Mouse (Mus musculus) intestine, embryonic 16.5 days (tissue): ENCODE data around the gene Pkib. TPM values are rescaled to one million over a fixed set of nuclear protein-coding genes. Genes with fewer than 3 reads are reported as not detected.

ENCODE experiments used
- ATAC-seq: fragments of 200-750 bp; cut with Nextera tagmentation; 2 replicates; pipeline ENCODE4 v1.8.0; 2017; ENCODE audit warnings: moderate TSS enrichment, moderate library complexity
- H3K27ac ChIP-seq: fragments of 300-500 bp; sonication (generic); 2 replicates; pipeline ENCODE4 v1.5.1; 2014; ENCODE audit warnings: mild to moderate bottlenecking, low read length
- H3K27me3 ChIP-seq: fragments of 300-500 bp; sonication (generic); replicated peaks from 2 replicates; pipeline ENCODE4 v1.6.1; 2014; ENCODE audit warnings: low read length, control low read depth, mixed read lengths; ENCODE audit not compliant: control insufficient read depth, insufficient read depth
- H3K36me3 ChIP-seq: fragments of 300-500 bp; sonication (generic); 2 replicates; pipeline ENCODE4 v1.6.1; 2014; ENCODE audit warnings: low read length, control low read depth; ENCODE audit not compliant: control insufficient read depth, insufficient read depth
- H3K4me1 ChIP-seq: fragments of 300-500 bp; sonication (generic); 2 replicates; pipeline ENCODE4 v1.6.1; 2014; ENCODE audit warnings: low read length, control low read depth, mixed read lengths; ENCODE audit not compliant: control insufficient read depth, insufficient read depth
- H3K4me2 ChIP-seq: fragments of 300-500 bp; sonication (generic); 2 replicates; pipeline ENCODE4 v1.6.1; 2014; ENCODE audit warnings: low read depth, low read length, control low read depth
- H3K4me3 ChIP-seq: fragments of 300-500 bp; sonication (generic); 2 replicates; pipeline ENCODE4 v1.5.1; 2014; ENCODE audit warnings: mild to moderate bottlenecking, low read length
- H3K9ac ChIP-seq: fragments of 300-500 bp; sonication (generic); 2 replicates; pipeline ENCODE4 v1.6.1; 2014; ENCODE audit warnings: low read depth, low read length
- H3K9me3 ChIP-seq: fragments of 300-500 bp; sonication (generic); 2 replicates; pipeline ENCODE4 v1.6.1; 2016; ENCODE audit warnings: low read length, control low read depth; ENCODE audit not compliant: control insufficient read depth
- WGBS: fragments of 180-500 bp; shearing (Covaris S2); extraction: QIAGEN DNeasy Blood & Tissue Kit; methylation state at CpG from one replicate; pipeline ENCODE4 v1.1.7; 2014; 5-methylcytosine and 5-hydroxymethylcytosine counted together
- polyA plus RNA-seq: library from polyadenylated mRNA; unstranded; fragments of >200 nt; fragmentation: Nextera tagmentation; extraction: Ambion mirVana; gene quantifications from 2 replicates; pipeline ENCODE4 v1.2.1, GENCODE M21; 2015

The Pkib gene
- polyA plus RNA-seq, 1 experiment from 2014 or later: 2.4 TPM

DNA sequence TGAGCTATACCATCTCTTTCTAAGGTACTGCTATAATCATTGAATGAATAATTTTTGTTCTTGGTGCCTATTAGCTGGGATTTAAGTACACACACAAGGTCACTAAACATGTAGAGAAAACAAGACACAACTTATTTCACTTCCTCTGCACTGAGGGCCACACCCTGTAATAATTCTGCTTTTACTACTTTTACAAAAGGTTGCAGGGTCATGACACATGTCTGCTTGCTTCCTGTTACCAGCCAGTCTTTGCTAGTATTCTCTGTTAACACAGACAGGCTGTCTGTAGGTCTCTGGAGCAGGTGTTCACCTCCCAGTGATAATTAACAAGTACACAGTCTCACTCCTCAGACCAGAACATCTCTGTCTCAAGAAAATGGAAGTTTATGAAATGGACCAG lies 113.7 kb downstream of the Pkib start:
- Histone ChIP-seq H3K27me3 (no peaks in the 10 kb centered on the region), H3K4me1 (no peaks in the 10 kb centered on the region), H3K27ac (no peak overlapping the region), H3K9ac (no peak overlapping the region), H3K9me3 (no peaks in the 10 kb centered on the region), H3K36me3 (no peaks in the 10 kb centered on the region), H3K4me3 (no peak overlapping the region), H3K4me2 (no peak overlapping the region)
- ATAC-seq: peak; percentile 86

DNA sequence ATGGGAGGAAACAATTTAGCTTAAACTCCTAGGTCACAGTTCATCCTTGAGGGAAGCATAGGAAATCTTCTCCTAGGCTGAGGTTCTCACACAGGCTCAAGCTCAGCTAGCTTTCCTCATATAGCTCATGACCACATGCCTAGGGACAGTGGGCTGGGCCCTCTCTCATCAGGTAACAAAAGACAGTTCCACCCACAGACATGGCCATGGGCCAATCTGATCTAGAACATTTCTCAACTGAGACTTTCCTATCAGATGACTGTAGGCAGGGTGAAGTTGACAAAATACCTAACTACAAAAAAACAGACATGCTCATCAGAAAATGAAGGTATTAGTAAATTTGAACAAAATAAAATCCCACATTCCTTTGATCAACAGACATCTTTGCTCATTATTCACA lies 115.3 kb downstream of the Pkib start:
- H3K36me3 ChIP-seq: no peaks in the 10 kb centered on the region
- H3K27ac ChIP-seq: no peak overlapping the region
- ATAC-seq: no peak
- H3K4me1 ChIP-seq: no peaks in the 10 kb centered on the region
- H3K4me2 ChIP-seq: no peak overlapping the region
- no peak overlapping the region for H3K9ac ChIP-seq
- no peaks in the 10 kb centered on the region for H3K9me3 ChIP-seq
- no peak overlapping the region for H3K4me3 ChIP-seq
- no peaks in the 10 kb centered on the region for H3K27me3 ChIP-seq

GRCm38 (mm10) chr10:57753343-57753742 lies 121.6 kb downstream of the Pkib start:
- no peak overlapping the region for H3K4me3 ChIP-seq
- no peaks in the 10 kb centered on the region for H3K4me1 ChIP-seq
- no peak for ATAC-seq
- H3K9ac ChIP-seq: no peak overlapping the region
- H3K27me3 ChIP-seq: no peaks in the 10 kb centered on the region
- H3K36me3 ChIP-seq: no peaks in the 10 kb centered on the region
- no peak overlapping the region for H3K27ac ChIP-seq
- H3K4me2 ChIP-seq: no peak overlapping the region
- WGBS: 62% methylated on average over 1 of the region's 1 CpGs
- no peaks in the 10 kb centered on the region for H3K9me3 ChIP-seq

- ATAC-seq: no peak
- Histone ChIP-seq H3K36me3 (no peaks in the 10 kb centered on the region), H3K9ac (no peak overlapping the region), H3K4me1 (no peaks in the 10 kb centered on the region), H3K27me3 (no peaks in the 10 kb centered on the region), H3K4me3 (no peak overlapping the region), H3K27ac (no peak overlapping the region), H3K9me3 (no peaks in the 10 kb centered on the region), H3K4me2 (no peak overlapping the region)
- WGBS: 88% methylated on average over 2 of the region's 2 CpGs
Measured at GRCm38 (mm10) chr10:57755201-57755736, 123.5 kb downstream of the Pkib start.

- H3K9me3 ChIP-seq: no peaks in the 10 kb centered on the region
- no peak overlapping the region for H3K4me2 ChIP-seq
- 91% methylated on average over 2 of the region's 2 CpGs for WGBS
- no peak overlapping the region for H3K4me3 ChIP-seq
- no peaks in the 10 kb centered on the region for H3K27me3 ChIP-seq
- ATAC-seq: no peak
- H3K4me1 ChIP-seq: no peaks in the 10 kb centered on the region
- H3K27ac ChIP-seq: no peak overlapping the region
- no peaks in the 10 kb centered on the region for H3K36me3 ChIP-seq
- no peak overlapping the region for H3K9ac ChIP-seq
Measured at GRCm38 (mm10) chr10:57758999-57759398, 127.2 kb downstream of the Pkib start.

- Histone ChIP-seq H3K9ac (no peak overlapping the region), H3K4me3 (no peak overlapping the region), H3K9me3 (no peaks in the 10 kb centered on the region), H3K27ac (no peak overlapping the region), H3K4me1 (no peaks in the 10 kb centered on the region), H3K36me3 (no peaks in the 10 kb centered on the region), H3K4me2 (no peak overlapping the region), H3K27me3 (no peaks in the 10 kb centered on the region)
- no peak for ATAC-seq
- WGBS: 64% methylated on average over 3 of the region's 3 CpGs
Measured at GRCm38 (mm10) chr10:57760694-57761093, 128.9 kb downstream of the Pkib start.

DNA sequence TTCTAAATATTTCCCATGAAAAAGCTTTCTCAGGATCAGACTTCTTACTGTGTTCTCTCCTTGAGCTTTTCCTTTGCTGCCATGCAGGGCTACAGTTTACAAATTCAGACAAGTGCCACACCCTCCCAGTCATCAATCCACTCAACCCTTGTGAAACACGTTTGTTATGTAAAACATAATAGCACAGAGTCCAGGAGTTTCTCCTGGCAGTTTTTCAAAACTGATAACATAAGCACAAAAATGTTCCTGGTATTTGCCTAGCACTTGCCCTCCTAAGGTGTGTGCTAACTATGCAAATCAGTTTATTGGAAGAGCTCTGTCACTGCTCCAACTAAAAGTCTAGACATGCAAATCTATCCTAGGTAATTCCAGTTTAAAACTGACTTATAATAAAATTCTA lies 131.3 kb downstream of the Pkib start:
- Histone ChIP-seq H3K27me3 (no peaks in the 10 kb centered on the region), H3K4me1 (no peaks in the 10 kb centered on the region)
- peak; percentile 91 for ATAC-seq

DNA sequence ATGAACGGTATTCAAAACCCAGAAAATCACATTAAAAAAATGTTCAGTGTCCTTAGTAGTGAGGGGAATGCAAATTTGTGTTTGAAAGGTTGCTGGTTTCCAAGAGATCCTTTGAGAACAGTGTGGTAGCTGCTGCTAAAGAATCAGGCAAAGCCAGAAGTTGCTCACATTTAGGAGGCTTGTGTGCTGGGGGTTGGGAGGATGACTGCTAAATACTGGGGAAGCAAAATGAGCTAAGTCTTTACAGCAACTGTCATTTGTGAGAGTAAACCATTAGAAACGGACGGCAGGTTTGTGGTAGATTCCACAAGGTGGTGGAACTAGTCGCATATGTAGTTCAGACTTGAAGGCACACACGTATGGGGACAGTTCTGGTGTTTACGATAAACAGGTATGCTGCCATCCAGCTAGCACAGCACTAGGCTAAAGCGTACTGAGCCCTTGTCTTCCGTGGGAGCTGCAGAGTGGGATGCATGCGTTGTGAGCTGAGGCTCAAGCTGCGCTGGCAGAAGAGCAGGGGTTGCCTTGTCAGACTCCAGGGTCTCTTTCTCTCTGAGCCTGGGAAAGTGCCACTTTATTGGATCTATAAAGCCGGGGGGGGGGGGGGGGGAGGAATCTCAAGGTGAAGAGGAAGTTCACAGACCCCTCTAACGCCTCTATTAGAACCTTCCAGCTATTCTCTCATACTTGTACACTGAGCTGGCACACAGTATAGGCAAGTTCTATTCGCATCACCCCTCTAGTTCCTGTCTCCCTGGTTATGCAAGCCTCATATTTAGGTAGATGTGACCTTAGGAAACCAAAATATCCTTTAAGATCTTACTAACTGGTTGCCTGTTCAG lies 151.7 kb downstream of the Pkib start:
- no peaks in the 10 kb centered on the region for H3K27me3 ChIP-seq
- H3K36me3 ChIP-seq: no peaks in the 10 kb centered on the region
- 40% methylated on average over 12 of the region's 13 CpGs for WGBS
- no peak overlapping the region for H3K27ac ChIP-seq
- no peak overlapping the region for H3K4me2 ChIP-seq
- no peak overlapping the region for H3K9ac ChIP-seq
- no peak for ATAC-seq
- 0 out of 2 replicates have a peak, but pooled peaks cover 8% of the 10 kb centered on the region for H3K4me1 ChIP-seq
- no peak overlapping the region for H3K4me3 ChIP-seq
- no peaks in the 10 kb centered on the region for H3K9me3 ChIP-seq

More for the DNA sequence above, 131.3 kb downstream of the Pkib start:
- no peak overlapping the region for H3K27ac ChIP-seq
- no peaks in the 10 kb centered on the region for H3K36me3 ChIP-seq
- H3K9me3 ChIP-seq: no peaks in the 10 kb centered on the region
- no peak overlapping the region for H3K4me2 ChIP-seq
- 4% methylated on average over 1 of the region's 1 CpGs for WGBS
- no peak overlapping the region for H3K9ac ChIP-seq
- H3K4me3 ChIP-seq: no peak overlapping the region

GRCm38 (mm10) chr10:57784131-57784875 lies 152.5 kb downstream of the Pkib start:
- no peak overlapping the region for H3K27ac ChIP-seq
- H3K27me3 ChIP-seq: no peaks in the 10 kb centered on the region
- H3K4me2 ChIP-seq: peak overlapping the region; percentile 25; the same call in 1 of the 2 replicates
- WGBS: 16% methylated on average over 7 of the region's 7 CpGs
- 0 out of 2 replicates have a peak, but pooled peaks cover 8% of the 10 kb centered on the region for H3K4me1 ChIP-seq
- no peaks in the 10 kb centered on the region for H3K9me3 ChIP-seq
- no peaks in the 10 kb centered on the region for H3K36me3 ChIP-seq
- H3K9ac ChIP-seq: no peak overlapping the region; the same call in 1 of the 2 replicates
- peak; percentile 66 for ATAC-seq
- peak overlapping the region; percentile 19 for H3K4me3 ChIP-seq
